Mouse (Mus musculus): ENCODE measurements around the gene Sgf29. TPM values are rescaled to one million over a fixed set of nuclear protein-coding genes. Genes with fewer than 3 reads are reported as not detected.

Sgf29 gene
- polyA plus RNA-seq, 1 experiment from 2014 or later: 21.1 TPM

DNA sequence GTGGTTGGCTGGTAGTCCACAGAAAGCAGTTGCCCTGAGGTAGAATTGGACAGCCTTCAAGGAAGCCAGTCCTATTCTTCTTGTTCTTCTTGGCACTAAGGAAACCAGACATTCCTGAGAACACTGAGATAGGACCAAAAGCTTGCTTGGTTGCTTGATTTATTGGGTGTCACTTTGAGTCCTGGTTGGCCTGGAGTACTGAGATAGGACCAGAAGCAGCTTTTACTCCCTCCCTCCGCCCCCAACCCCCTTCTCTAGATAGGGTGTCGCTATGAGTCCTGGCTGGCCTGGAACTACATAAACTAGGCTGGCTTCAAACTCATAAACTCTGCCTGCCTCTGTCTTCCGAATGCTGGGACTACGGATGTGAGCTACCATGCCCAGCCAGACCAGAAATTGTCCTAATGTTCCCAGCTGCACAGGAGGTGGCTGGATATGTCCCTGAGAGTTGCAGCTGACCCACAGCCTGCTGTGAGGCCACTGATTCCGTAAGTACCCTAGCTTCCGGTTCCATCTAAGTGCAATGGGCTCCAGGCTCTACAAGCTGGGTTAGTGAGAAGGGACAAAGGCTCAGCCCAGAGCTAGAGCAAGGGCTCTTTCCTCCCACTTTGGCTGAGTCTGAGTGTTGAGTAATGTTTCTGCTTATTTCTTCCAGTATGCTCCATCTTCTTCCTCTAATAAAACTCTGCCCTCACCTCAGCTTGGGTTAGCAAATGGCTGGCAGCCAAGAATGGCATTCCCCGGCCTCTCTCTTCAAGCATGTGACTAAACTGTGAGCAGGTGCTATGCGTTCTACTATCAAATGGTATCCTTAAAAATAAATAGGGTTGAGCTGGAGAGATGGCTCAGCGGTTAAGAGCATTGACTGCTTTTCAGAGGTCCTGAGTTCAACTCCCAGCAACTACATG lies 27.4 kb upstream of the Sgf29 start:
- no peak for TF ChIP-seq CTCF (IDR thresholded peaks at IDR 0.05)
- DNase-seq (ENCODE audit: low read depth, low spot score) (no peak), ATAC-seq (peak; percentile 19)
- CTCF ChIA-PET: interaction anchor here (0.9 to 1.9 kb wide), 4 partner anchors 10 to 43 kb away, joined by 3 to 6 read pairs (median 5); no protein-coding TSS in a partner anchor
- no peaks in the 10 kb centered on the region for H3K27me3 ChIP-seq
- POLR2A ChIA-PET: interaction anchor here (0.7 to 1.0 kb wide), 2 partner anchors 11 to 259 kb away, joined by 3 to 6 read pairs; no protein-coding TSS in a partner anchor
- in situ Hi-C loops (cut with MboI; ENCODE audit: low pct_unique_long_range_greater_than_20kb): no loop called here

DNA sequence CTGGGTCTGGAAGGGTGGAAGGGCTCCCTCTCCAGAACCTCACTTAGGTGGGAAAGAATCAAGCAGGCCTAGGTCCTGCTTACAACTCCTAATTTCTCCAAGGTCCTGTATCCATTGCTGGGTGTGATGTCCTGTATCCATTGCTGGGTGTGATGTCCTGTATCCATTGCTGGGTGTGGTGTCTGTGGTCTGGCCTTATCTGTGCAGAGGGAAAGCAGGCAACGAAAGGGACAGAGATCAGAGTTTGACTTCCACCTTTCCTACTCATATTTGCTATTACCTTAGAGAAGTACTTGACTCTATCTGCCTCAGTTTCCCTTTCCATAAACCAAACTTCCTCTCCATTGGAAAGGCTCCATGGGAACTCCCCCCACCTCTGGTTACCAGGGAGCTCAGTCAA lies 25.7 kb upstream of the Sgf29 start:
- ChIA-PET POLR2A (no interaction called here), CTCF (interaction anchor here (1.5 kb wide), 1 partner anchor 45 kb away, joined by 4 read pairs; no protein-coding TSS in a partner anchor)
- DNase-seq (ENCODE audit: low read depth, low spot score): no peak
- TF ChIP-seq CTCF (IDR thresholded peaks at IDR 0.05): no peak
- in situ Hi-C loops (cut with MboI; ENCODE audit: low pct_unique_long_range_greater_than_20kb): no loop called here
- ATAC-seq: no peak
- H3K27me3 ChIP-seq: no peaks in the 10 kb centered on the region

DNA sequence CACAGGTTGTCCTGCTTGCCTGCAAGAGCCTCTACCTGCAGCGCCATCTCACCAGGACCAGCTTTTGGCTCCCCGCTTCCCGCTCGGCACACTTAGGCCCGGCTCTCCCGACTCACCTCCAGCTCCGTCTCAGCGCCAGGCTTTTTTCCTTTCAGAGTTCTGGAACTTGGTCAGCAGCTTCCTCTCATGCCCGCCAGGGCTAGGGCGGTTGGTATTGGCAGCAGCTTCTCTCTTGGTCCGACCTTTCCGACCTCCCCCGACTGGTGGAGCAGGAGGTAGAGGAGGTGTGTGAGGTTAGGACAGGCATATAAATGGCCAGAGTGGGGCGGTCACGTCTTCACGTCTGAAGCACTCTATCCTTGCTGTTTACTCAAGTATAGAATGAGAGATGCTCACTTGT lies 24.3 kb upstream of the Sgf29 start:
- H3K27me3 ChIP-seq: no peaks in the 10 kb centered on the region
- TF ChIP-seq CTCF (IDR thresholded peaks at IDR 0.05): no peak
- in situ Hi-C loops (cut with MboI; ENCODE audit: low pct_unique_long_range_greater_than_20kb): no loop called here
- CTCF ChIA-PET: interaction anchor here (1.2 to 1.5 kb wide), 3 partner anchors 13 to 46 kb away, joined by 3 to 4 read pairs (median 4); no protein-coding TSS in a partner anchor
- ATAC-seq: no peak
- POLR2A ChIA-PET: interaction anchor here (1.0 to 1.4 kb wide), 3 partner anchors 25 to 42 kb away, joined by 3 read pairs; partner anchors contain the start of gene Il27
- no peak for DNase-seq (ENCODE audit: low read depth, low spot score)

DNA sequence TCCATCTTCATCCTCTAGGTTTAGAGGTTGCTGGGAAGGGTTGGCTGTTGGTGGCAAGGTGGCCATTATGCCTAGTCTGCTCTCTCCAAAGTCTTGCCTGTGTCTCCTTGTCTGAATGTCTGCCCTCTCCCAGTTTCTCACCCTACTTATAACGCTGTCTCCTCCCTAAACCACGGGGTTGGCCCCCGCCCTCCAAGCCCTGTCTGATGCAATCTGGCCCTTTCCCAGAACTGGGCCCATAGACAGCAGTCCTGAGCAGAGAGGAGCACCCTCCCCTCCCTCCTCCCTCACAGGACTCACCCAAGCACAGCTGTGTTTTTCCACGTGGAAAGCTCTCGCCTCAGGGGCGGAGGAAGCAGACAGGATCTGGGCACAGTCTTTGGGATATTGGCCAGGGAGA lies 23.7 kb upstream of the Sgf29 start:
- POLR2A ChIA-PET: interaction anchor here (1.4 kb wide), 1 partner anchor 43 kb away, joined by 3 read pairs; no protein-coding TSS in a partner anchor
- CTCF ChIA-PET: interaction anchor here (1.2 to 1.3 kb wide), 2 partner anchors 13 to 45 kb away, joined by 3 to 4 read pairs; no protein-coding TSS in a partner anchor
- TF ChIP-seq CTCF (IDR thresholded peaks at IDR 0.05): no peak
- in situ Hi-C loops (cut with MboI; ENCODE audit: low pct_unique_long_range_greater_than_20kb): no loop called here
- DNase-seq (ENCODE audit: low read depth, low spot score) (no peak), ATAC-seq (peak; percentile 61)
- no peaks in the 10 kb centered on the region for H3K27me3 ChIP-seq

DNA sequence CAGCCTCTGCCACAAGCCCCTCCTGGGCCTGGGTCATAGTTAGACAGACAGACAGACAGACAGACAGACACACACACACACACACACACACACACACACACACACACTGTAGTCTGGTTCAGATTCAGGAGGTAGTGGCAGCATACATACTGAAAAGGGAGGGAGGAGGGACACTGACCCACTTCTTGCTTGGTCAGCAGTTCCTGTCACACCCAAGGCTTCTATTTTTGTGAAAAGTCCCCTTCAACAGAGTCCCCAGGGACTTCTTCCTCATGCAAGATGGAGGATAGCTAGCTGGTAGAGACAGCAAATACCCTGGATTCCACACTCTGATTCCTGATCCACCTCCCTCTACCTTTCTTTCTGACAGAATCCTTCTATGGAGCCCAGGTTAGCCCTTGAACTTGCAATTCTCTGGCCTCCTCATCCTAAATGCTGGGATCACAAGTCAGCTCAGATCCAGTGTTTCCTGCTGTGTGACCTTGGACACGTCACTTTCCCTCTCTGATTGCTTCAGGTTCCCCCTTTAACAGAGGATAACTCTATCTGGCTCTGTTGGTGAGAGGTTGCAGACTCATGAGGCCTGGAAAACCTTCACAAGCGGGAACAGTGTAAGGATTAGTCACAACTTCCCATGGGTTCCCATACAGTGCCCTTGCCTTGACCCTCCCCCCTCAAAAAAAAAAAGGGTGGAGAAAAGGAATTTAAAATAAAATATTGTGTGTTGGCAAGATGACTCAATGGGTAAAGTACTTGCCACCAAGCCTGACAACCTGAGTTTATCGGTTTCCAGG lies 23.1 kb upstream of the Sgf29 start:
- CTCF ChIA-PET: interaction anchor here (1.2 kb wide), 1 partner anchor 45 kb away, joined by 3 read pairs; no protein-coding TSS in a partner anchor
- POLR2A ChIA-PET: interaction anchor here (1.4 kb wide), 1 partner anchor 43 kb away, joined by 3 read pairs; no protein-coding TSS in a partner anchor
- no peak for ATAC-seq
- H3K27me3 ChIP-seq: no peaks in the 10 kb centered on the region
- no peak for TF ChIP-seq CTCF (IDR thresholded peaks at IDR 0.05)
- in situ Hi-C loops (cut with MboI; ENCODE audit: low pct_unique_long_range_greater_than_20kb): no loop called here
- DNase-seq (ENCODE audit: low read depth, low spot score): no peak

DNA sequence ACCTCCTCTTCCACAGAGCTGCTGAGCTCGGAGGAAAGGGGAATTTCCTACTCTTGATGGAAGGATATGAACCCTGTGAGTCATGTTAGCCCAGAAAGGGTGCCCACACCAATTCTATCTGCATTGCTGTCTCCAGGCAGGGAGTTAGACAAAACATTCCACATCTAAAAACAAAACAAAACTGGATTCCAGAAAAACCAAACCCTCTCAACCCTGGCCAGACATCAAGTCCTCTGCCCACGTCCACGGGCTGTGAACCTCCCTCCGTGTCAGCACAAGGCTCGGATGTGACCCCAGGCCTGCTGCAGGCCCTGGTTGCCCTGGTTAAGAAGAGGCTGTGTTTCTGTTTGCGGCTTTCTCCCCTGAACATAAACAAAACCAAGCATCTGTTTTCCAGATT lies 21.0 kb upstream of the Sgf29 start:
- H3K27me3 ChIP-seq: no peaks in the 10 kb centered on the region
- CTCF ChIA-PET: interaction anchor here (0.9 kb wide), 1 partner anchor 50 kb away, joined by 3 read pairs; no protein-coding TSS in a partner anchor
- TF ChIP-seq CTCF (IDR thresholded peaks at IDR 0.05): no peak
- DNase-seq (ENCODE audit: low read depth, low spot score): no peak
- POLR2A ChIA-PET: no interaction called here
- peak; percentile 58 for ATAC-seq
- in situ Hi-C loops (cut with MboI; ENCODE audit: low pct_unique_long_range_greater_than_20kb): no loop called here

DNA sequence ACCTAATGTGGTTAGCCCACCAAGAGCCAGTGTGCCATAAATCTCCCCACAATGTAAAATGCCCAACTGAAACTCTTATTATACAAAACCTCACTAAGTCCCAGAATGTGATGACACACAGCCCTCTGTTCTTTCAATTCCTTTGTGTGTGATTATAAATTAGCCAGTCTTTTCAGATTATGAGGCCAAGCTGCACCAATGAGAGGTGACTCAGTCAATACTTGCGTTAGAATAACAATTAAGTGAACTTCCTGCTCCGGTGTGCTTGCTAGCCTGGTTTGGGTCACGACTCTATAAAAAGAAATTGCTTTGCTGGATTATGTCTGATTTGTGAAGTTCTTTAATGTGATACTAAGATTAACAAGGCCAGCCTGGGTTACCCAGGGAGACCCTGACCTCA lies 19.2 kb upstream of the Sgf29 start:
- no peak for TF ChIP-seq CTCF (IDR thresholded peaks at IDR 0.05)
- in situ Hi-C loops (cut with MboI; ENCODE audit: low pct_unique_long_range_greater_than_20kb): no loop called here
- H3K27me3 ChIP-seq: no peaks in the 10 kb centered on the region
- POLR2A ChIA-PET: no interaction called here
- no peak for DNase-seq (ENCODE audit: low read depth, low spot score)
- CTCF ChIA-PET: interaction anchor here (1.3 kb wide), 1 partner anchor 51 kb away, joined by 4 read pairs; no protein-coding TSS in a partner anchor
- ATAC-seq: no peak

DNA sequence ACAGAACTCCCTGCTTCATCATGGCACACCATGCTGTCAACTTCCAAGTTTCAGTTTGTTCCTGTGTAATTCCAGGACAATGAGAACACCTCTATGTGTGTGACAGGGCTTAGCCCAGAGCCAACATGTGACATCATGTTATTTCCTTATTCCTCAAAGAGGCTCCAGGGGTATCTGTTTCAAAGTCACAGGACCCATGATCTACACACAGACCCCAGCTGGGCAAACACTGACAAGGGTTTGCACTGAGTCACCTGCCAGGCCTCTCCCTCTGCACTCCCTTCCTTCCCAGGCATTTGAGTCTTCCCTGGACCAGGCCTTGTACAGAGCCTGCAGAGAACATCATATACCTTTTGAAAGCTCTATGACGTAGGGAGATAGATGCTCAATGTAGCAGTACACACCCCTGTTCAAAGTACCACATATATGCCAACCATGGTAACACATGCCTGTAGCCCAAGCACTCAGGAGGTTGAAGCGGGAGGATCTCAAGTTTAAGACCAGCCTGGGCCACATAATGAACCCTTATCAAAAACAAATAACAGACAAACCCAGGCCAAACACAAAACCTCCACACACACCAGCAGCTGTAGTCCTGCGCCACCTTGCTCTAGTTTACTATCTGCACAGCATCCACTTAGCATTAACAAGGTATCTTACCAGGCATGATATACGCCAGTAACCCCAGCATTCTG lies 18.1 kb upstream of the Sgf29 start, which contains the start of gene Nupr1:
Nupr1 (minus strand) TSS at position 38 of the 695 bp plus-strand sequence.
- no peaks in the 10 kb centered on the region for H3K27me3 ChIP-seq
- DNase-seq (ENCODE audit: low read depth, low spot score) (no peak), ATAC-seq (no peak)
- no peak for TF ChIP-seq CTCF (IDR thresholded peaks at IDR 0.05)
- CTCF ChIA-PET: no interaction called here
- POLR2A ChIA-PET: no interaction called here
- in situ Hi-C loops (cut with MboI; ENCODE audit: low pct_unique_long_range_greater_than_20kb): no loop called here

DNA sequence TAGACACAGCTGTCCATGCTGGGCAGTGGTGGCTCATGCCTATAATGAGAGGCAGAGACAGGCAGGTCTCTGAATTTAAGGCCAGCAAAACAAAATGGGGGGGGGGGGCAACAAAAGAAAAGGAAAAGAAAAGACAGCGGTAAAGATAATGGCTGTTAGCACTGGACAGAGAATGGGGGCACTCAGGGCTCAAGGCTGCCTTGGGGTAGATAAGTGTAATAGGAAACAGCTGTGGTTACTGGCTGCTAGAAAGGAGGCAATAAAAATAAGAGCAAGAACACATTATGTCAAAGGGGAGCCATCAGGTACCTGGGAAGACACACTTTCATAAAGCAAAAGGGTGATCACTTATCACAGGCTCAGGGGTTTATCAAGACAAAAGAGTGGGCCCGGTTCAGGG lies 16.6 kb upstream of the Sgf29 start:
- ATAC-seq (no peak), DNase-seq (ENCODE audit: low read depth, low spot score) (no peak)
- ChIA-PET POLR2A (interaction anchor here (1.4 to 1.7 kb wide), 2 partner anchors 11 to 54 kb away, joined by 5 to 6 read pairs; no protein-coding TSS in a partner anchor), CTCF (interaction anchor here (1.4 to 9.0 kb wide), 2 partner anchors 10 to 53 kb away, joined by 3 to 93 read pairs; no protein-coding TSS in a partner anchor)
- in situ Hi-C loops (cut with MboI; ENCODE audit: low pct_unique_long_range_greater_than_20kb): no loop called here
- no peaks in the 10 kb centered on the region for H3K27me3 ChIP-seq
- TF ChIP-seq CTCF (IDR thresholded peaks at IDR 0.05): no peak

Measured in Patski (cell line).